Mouse (Mus musculus) hindbrain, embryonic 10.5 days (tissue): Measurements from ENCODE around the gene Ccdc130. TPM values are rescaled to one million over a fixed set of nuclear protein-coding genes. Genes with fewer than 3 reads are reported as not detected.
"Not testable (repeated sequence)": the region's sequence is repeated elsewhere in the genome, so short reads cannot be mapped to it uniquely, and the experiment has no call there.

Experiments
- DNase-seq: peaks from one replicate; pipeline ENCODE4 v3.0.0-alpha.2; 2017; ENCODE audit warnings: low spot score
- H3K27ac ChIP-seq: fragments of 300-500 bp; sonication (generic); 2 replicates; pipeline ENCODE4 v1.5.1; 2016; ENCODE audit warnings: mild to moderate bottlenecking, moderate library complexity
- H3K27me3 ChIP-seq: fragments of 300-500 bp; sonication (generic); 2 replicates; pipeline ENCODE4 v1.6.1; 2016; ENCODE audit warnings: mild to moderate bottlenecking; ENCODE audit not compliant: poor library complexity, insufficient read depth, severe bottlenecking
- H3K36me3 ChIP-seq: fragments of 300-500 bp; sonication (generic); 2 replicates; pipeline ENCODE4 v1.6.1; 2016; ENCODE audit warnings: mild to moderate bottlenecking, moderate library complexity
- H3K4me1 ChIP-seq: fragments of 300-500 bp; sonication (generic); replicated peaks from 2 replicates; pipeline ENCODE4 v1.6.1; 2016; ENCODE audit warnings: mild to moderate bottlenecking
- H3K4me3 ChIP-seq: fragments of 300-500 bp; sonication (generic); 2 replicates; pipeline ENCODE4 v1.5.1; 2016; ENCODE audit warnings: mild to moderate bottlenecking, moderate library complexity
- H3K9me3 ChIP-seq: fragments of 300-500 bp; sonication (generic); 2 replicates; pipeline ENCODE4 v1.6.1; 2016; ENCODE audit warnings: mild to moderate bottlenecking, moderate library complexity
- WGBS: fragments of 180-500 bp; shearing (Covaris S2); methylation state at CpG from one replicate; pipeline ENCODE4 v1.1.7; 2016; 5-methylcytosine and 5-hydroxymethylcytosine counted together
- polyA plus RNA-seq: library from polyadenylated mRNA; unstranded; fragments of >200 nt; fragmentation: Nextera tagmentation; extraction: Ambion mirVana; gene quantifications from 2 replicates; pipeline ENCODE4 v1.2.1, GENCODE M21; 2016

Gene Ccdc130
- 22.2 and 27.2 TPM in 2 replicates for polyA plus RNA-seq

DNA sequence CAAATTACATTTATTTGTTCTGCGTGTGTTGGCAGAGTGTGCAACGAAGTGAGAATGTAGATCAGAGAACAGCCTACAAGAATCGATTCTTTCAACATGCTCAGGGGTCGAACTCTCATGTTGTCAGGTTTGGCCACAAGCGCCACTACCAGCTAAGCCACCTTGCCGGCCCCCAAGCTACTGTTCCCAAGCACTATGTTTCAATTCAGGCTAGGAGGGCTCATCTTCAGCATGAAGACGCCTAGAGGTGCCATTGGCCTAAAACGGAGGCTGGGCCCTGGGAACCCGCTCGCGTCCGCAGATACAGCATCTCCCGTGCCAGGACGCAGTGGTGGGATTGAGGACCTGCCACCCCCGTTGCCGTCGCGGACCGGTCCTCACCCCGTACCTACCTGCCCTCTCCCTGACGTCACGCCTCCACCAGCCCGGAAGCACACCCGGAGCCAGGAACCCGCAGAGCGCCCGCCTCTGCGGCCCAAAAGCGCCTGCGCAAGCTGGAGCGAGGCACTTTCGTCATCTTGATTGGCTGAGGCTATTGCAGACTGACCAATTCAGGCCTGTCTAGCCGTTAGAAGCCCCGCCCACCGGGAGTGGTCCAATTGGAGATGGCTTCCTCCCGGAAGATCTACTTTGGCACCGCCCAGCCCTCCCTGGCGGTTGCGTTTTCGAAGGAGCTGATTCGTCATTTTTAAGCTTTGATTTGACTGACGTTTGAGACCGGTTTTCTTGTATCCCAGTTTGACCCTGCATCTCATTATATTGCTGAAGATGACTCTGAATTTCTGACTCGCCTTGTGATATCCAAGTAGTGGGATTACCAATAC is at the start of gene Ccdc130:
TSS of gene Ccdc130 (minus strand) at position 431 of the 824 bp plus-strand sequence.
- Histone ChIP-seq H3K27me3 (0 out of 2 replicates have a peak, but pooled peaks cover 2% of the 10 kb centered on the region), H3K27ac (peak within 1 kb of the TSS; percentile 89), H3K36me3 (peaks cover 19% of the 10 kb centered on the region), H3K4me1 (peaks cover 14% of the 10 kb centered on the region), H3K9me3 (no peaks in the 10 kb centered on the region), H3K4me3 (peak within 1 kb of the TSS; percentile 89)
- DNase-seq, result peak; percentile 100
- WGBS, result under 1% methylated on average over 44 of the region's 44 CpGs

DNA sequence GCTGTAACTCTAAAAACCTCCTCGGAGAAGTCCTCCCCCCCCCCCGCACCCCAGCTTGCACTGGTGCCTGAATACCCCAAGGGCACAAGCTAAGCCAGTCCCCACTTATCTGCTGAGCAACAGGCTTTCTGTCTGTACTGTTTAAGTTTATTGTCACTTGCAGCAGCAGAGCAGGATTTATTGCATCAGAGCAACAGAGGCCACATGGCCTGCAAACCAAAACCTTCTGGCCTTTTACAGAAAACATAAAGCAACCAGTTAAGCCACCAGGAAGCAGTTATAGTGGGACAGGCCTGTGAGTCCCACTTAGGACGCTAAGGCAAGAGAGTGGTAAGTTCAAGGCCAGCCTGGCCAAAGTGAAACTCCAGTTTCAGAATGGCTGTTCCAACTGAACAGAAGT is 38.2 kb upstream of the Ccdc130 start:
- 70% methylated on average over 3 of the region's 3 CpGs for WGBS
- Histone ChIP-seq H3K4me3 (no peak overlapping the region), H3K4me1 (no peaks in the 10 kb centered on the region), H3K36me3 (no peaks in the 10 kb centered on the region), H3K9me3 (no peaks in the 10 kb centered on the region), H3K27ac (no peak overlapping the region), H3K27me3 (no peaks in the 10 kb centered on the region)
- DNase-seq, result no peak

DNA sequence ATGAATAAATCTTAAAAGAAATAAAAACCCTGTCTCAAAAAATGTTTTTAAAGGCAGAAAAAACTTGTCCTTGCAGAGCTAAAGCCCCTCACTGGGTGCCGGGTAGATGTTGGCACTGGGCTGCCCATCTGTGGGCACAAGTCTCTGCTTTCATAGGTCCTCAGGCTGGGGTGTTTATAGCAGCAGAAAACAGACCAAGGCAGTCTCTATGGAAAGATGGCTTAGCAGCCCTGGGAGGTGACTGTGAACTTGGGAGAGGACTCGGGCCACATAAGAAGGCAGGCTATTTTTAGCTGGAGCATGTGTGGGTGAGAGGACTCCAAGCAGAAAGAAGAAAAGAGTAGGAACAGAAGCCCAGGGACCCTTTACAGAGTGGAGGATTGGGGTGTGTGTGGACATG is 33.8 kb upstream of the Ccdc130 start:
- Histone ChIP-seq H3K27me3 (no peaks in the 10 kb centered on the region), H3K4me1 (no peaks in the 10 kb centered on the region), H3K36me3 (no peaks in the 10 kb centered on the region), H3K27ac (no peak overlapping the region), H3K4me3 (no peak overlapping the region), H3K9me3 (0 out of 2 replicates have a peak, but pooled peaks cover 3% of the 10 kb centered on the region)
- DNase-seq, result no peak
- WGBS, result 88% methylated on average over 2 of the region's 2 CpGs

DNA sequence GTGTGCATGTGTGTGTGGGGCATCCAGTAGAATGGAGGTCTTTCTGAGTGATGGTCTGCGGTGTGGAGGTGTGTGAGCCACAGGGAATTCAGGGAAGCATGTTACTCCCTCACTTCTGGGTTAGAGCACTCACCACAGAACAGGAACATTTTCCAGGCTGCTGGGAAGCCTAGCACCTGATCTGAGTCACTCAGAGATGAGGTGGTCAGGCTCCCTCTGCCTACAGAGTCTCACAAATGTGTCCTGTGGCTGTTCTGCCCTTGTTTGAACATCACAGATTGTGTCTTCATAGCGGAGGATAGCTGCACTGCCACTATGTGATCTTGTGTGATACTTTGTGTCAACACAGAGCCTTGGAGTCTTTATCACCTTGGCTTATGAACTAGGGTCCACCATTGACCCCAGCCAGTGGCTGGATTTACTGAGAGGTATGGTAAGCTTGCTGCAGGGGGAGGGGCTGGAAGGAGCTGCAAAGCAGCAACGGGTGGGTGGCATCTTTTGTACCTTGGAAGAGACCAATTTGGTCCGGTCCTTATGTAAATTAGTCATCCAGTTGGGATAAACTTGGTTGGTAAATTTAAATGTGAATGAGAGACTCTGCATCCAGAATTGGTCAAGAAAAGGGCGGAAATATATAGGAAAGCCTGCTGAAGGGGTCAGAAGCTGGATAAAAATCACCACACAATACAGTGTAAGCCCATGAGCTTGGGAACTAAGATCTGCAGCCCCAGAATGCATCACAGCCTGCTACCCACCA is 27.0 kb upstream of the Ccdc130 start:
- Histone ChIP-seq H3K36me3 (no peaks in the 10 kb centered on the region), H3K27me3 (no peaks in the 10 kb centered on the region), H3K4me1 (no peaks in the 10 kb centered on the region), H3K9me3 (0 out of 2 replicates have a peak, but pooled peaks cover 3% of the 10 kb centered on the region), H3K4me3 (no peak overlapping the region), H3K27ac (no peak overlapping the region)
- DNase-seq, result no peak
- WGBS, result 71% methylated on average over 5 of the region's 5 CpGs

DNA sequence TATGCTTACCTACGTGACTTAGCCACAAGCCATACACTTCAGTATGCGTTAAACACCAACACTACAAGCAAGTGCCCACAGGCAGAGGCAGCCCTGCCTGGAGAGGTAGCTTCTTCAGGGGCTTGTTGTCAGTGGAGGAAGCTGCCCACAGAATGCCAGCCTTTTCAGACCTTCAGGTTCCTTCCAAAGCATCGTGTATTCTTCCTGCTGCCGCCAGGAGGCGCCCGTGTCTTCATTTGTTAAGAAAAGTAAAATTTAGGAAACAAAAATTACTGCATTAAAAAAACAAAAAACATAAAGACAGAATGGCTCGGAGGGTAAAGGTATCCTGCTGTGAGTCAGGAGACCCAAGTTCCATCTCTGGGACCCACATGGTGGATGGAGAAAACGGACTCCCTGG is 21.5 kb upstream of the Ccdc130 start:
- no peaks in the 10 kb centered on the region for H3K9me3 ChIP-seq
- no peaks in the 10 kb centered on the region for H3K27me3 ChIP-seq
- no peaks in the 10 kb centered on the region for H3K36me3 ChIP-seq
- no peak overlapping the region for H3K4me3 ChIP-seq
- WGBS, result 26% methylated on average over 8 of the region's 8 CpGs
- H3K4me1 ChIP-seq, result no peaks in the 10 kb centered on the region
- H3K27ac ChIP-seq, result no peak overlapping the region
- DNase-seq, result peak; percentile 48

DNA sequence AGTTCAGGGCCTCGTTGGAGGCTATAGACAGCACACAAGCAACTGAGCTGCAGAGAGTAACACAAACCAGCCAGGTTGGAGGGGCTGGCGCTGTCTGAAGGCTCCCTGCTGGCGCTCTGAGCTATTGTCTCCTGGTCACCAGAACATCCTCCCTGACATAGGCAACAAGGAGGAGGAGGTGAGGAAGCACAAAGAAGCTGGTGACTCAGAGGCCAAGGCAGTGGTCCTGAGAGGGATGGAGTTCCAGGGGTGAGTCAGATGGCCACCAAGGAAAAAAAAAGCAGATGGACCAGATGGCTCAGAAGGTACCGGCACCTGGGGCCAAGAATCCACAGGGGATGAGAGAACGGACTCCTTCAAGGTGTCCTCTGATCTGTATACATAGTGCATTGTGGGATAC is 20.9 kb upstream of the Ccdc130 start:
- Histone ChIP-seq H3K36me3 (no peaks in the 10 kb centered on the region), H3K27ac (no peak overlapping the region), H3K9me3 (no peaks in the 10 kb centered on the region), H3K27me3 (no peaks in the 10 kb centered on the region), H3K4me1 (no peaks in the 10 kb centered on the region), H3K4me3 (no peak overlapping the region)
- WGBS, result 59% methylated on average over 5 of the region's 5 CpGs
- DNase-seq, result no peak

DNA sequence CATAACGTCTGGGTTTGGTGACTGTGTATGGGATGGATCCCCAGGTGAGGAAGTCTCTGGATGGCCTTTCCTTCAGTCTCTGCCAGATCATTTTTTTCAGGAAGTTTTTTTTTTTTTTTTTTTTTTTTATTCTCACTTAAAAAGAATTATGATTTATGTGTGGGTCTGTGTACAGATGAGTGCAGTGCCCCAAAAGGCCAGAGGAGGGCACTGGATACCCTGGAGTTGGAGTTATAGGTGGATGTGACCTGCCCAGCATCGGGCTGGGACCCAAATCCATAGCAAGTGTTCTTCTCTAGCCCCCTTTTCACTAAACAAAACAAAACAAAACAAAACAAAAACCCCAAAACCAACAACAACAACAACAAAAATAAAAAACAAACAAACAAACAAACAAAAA is 18.7 kb upstream of the Ccdc130 start:
- Histone ChIP-seq H3K27me3 (no peaks in the 10 kb centered on the region), H3K9me3 (no peaks in the 10 kb centered on the region), H3K4me3 (no peak overlapping the region), H3K36me3 (no peaks in the 10 kb centered on the region), H3K27ac (no peak overlapping the region), H3K4me1 (peaks cover 5% of the 10 kb centered on the region; the same call in 1 of the 2 replicates)
- WGBS, result 62% methylated on average over 2 of the region's 2 CpGs
- DNase-seq, result no peak

DNA sequence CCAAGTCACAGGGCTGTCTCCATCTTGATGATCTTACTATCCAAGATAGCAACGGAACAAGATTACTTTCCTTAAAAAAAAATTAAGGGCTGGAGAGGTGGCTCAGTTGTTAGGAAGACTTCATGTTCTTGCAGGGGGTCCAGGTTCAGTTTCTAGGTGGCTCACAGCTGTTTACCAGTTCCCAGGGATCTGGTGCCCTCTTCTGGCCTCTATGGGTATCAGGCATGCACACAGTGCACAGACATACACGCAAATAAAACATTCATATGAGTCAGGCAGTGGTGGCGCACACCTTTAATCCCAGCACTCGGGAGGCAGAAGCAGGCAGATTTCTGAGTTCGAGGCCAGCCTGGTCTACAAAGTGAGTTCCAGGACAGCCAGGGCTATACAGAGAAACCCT is 15.5 kb upstream of the Ccdc130 start:
- H3K36me3 ChIP-seq, H3K27me3 ChIP-seq, H3K9me3 ChIP-seq, H3K4me3 ChIP-seq, H3K4me1 ChIP-seq, H3K27ac ChIP-seq: not testable (repeated sequence)
- WGBS, result 58% methylated on average over 5 of the region's 5 CpGs
- peak; percentile 42 for DNase-seq

DNA sequence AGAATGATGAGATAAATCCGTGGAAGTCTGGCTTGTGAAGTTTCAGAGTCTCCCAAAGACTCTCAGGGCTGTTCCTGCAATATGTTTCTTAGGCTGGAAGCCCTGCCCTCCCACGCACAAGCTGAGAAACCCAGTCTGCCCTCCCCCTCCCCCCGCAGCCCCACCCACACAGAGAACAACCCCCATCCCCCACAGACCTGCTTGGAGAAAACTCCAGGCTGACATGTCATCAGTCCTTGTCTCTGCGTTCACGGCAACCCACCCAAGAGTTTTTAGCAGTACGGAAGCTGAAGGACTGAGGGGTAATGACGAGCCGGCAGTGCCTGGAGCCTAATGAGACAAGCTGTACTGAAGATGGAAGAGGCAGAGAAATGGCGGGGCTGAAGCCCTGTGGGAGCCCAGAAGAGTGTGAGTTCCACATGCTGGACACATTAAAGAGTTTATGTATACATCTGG is 14.5 kb upstream of the Ccdc130 start:
- Histone ChIP-seq H3K27ac (no peak overlapping the region; the same call in 1 of the 2 replicates), H3K4me3 (peak overlapping the region; percentile 9; the same call in 1 of the 2 replicates), H3K27me3 (no peaks in the 10 kb centered on the region), H3K36me3 (no peaks in the 10 kb centered on the region), H3K4me1 (peaks cover 5% of the 10 kb centered on the region; the same call in 1 of the 2 replicates), H3K9me3 (no peaks in the 10 kb centered on the region)
- 36% methylated on average over 9 of the region's 9 CpGs for WGBS
- peak; percentile 34 for DNase-seq

DNA sequence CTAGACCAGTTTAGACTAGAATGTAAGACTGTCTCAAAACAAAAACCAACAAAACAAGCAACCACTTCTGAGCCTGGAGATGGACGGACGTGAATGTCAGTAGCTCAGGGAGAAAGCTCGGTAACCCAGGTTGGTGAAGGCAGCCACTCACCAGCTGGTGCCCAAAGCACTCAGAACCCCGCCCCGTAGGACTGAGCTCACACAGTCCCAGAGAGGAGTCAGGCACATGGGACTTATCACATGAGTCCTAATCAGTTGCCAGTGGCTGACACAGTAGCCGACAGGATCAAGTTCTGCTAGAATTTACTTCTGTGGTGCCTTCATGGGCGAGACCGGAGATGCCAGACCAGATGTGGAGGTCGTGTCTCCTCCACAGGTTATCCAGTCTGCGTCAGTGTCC is 10.6 kb upstream of the Ccdc130 start:
- H3K4me3 ChIP-seq, result no peak overlapping the region
- DNase-seq, result no peak
- H3K27me3 ChIP-seq, result no peaks in the 10 kb centered on the region
- H3K27ac ChIP-seq, result no peak overlapping the region
- peaks cover 14% of the 10 kb centered on the region; the same call in 1 of the 2 replicates for H3K4me1 ChIP-seq
- 88% methylated on average over 10 of the region's 10 CpGs for WGBS
- no peaks in the 10 kb centered on the region for H3K9me3 ChIP-seq
- no peaks in the 10 kb centered on the region for H3K36me3 ChIP-seq

DNA sequence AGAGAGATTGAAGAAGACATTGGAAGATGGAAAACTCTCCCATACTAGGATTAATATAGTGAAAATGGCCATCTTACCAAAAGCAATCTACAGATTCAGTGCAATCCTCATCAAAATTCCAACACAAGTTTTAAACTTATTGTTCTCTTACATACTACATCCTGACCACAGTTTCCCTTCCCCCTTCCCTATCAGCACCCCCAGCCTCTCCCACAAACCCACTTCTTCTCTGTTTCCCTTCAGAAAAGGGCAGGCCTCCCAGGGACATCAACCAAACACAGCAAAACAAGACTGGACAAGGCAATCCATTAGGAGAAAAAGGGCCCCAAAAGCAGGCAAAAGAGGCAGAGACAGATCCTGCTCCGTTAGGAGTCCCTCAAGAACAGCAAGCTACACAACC is 6.3 kb upstream of the Ccdc130 start:
- no peaks in the 10 kb centered on the region for H3K9me3 ChIP-seq
- no peaks in the 10 kb centered on the region for H3K36me3 ChIP-seq
- 0 out of 2 replicates have a peak, but pooled peaks cover 2% of the 10 kb centered on the region for H3K27me3 ChIP-seq
- H3K4me3 ChIP-seq, result no peak overlapping the region
- WGBS, result 51% methylated on average over 1 of the region's 1 CpGs
- H3K27ac ChIP-seq, result no peak overlapping the region
- peaks cover 9% of the 10 kb centered on the region; the same call in 1 of the 2 replicates for H3K4me1 ChIP-seq
- no peak for DNase-seq

DNA sequence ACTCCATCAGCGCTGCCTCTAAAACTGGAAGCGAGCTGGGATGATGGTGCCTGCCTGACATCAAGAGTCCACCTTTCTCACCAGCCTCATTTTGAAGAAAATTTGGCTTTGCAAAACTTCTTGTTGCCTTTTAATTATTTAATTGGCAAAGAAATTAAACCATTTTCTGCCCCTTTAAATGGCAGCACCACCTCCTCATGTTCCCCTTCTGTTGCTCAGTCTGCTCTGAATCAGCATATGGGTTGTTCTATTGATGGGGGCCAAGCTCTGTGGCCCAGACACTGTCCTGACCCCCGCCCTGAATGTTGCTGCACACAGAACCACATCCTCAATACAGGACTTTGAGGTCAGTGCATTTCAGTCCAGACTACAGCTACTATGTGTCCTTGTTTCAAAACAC is 3.8 kb upstream of the Ccdc130 start:
- no peak for DNase-seq
- 86% methylated on average over 3 of the region's 3 CpGs for WGBS

DNA sequence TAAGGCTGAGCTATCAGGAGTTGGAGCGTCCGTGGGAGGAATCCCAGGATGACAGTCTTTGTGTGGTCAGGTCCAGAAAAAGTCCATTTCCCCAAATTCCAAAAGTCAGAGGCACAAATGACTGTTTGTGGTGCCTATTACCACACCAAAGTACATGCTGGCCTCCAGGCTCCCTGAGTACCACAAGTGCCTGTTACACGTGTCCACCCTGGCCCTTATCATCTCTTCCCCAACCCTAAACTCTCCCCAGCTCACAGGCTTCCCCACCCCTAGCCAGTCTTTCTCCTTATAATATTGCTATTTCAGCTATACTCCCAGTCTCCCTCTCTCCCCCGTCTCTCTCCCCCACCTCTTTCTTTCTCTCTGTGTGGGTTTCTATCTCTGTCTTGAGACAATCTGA is 2.1 kb upstream of the Ccdc130 start:
- no peak overlapping the region for H3K27ac ChIP-seq
- H3K4me1 ChIP-seq, result peaks cover 19% of the 10 kb centered on the region
- no peak for DNase-seq
- no peak overlapping the region for H3K4me3 ChIP-seq
- H3K9me3 ChIP-seq, result no peaks in the 10 kb centered on the region
- H3K27me3 ChIP-seq, result 0 out of 2 replicates have a peak, but pooled peaks cover 2% of the 10 kb centered on the region
- no peaks in the 10 kb centered on the region for H3K36me3 ChIP-seq
- WGBS, result 89% methylated on average over 4 of the region's 4 CpGs

More for the DNA sequence above, 3.8 kb upstream of the Ccdc130 start:
- Histone ChIP-seq H3K4me3 (no peak overlapping the region), H3K4me1 (peaks cover 21% of the 10 kb centered on the region), H3K27me3 (0 out of 2 replicates have a peak, but pooled peaks cover 2% of the 10 kb centered on the region), H3K36me3 (no peaks in the 10 kb centered on the region), H3K9me3 (no peaks in the 10 kb centered on the region), H3K27ac (no peak overlapping the region)
